Mouse (Mus musculus): ENCODE results near the gene Rag1. TPM values are rescaled to one million over a fixed set of nuclear protein-coding genes. Genes with fewer than 3 reads are reported as not detected.
A peak's percentile ranks its signal among the peaks of the same experiment; 100 is the strongest.

Rag1 gene
- total and polyA plus RNA-seq, 2 experiments from 2014 or later, result 0.03 to 0.04 TPM

DNA sequence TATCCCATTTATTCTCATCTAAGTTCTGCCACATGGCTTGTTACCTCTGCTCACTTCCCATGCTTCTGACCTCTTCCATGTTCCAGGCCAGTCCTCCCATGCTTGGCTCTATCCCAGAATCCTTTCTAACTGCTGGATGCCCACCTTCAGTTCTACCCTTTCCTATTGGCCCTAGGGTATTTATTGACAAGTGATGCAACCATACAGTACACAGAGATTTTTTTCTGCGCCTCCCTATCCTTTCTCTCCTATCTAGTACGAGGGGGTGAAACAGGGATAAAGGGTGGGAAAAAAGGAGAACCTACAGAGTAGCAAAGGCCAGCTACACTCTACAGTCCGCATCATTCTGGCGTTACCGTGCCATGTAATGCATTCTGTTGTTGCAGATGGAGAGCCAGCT is 38.7 kb upstream of the Rag1 start:
- 93% methylated on average over 5 of the region's 5 CpGs for WGBS
- peaks cover 68% of the 10 kb centered on the region for H3K36me3 ChIP-seq (replicated peaks; ENCODE audit: control insufficient read depth, insufficient read depth, low read length)
- H3K9ac ChIP-seq (replicated peaks; ENCODE audit: low read depth, low read length), result no peak overlapping the region
- TF ChIP-seq EP300 (IDR thresholded peaks at IDR 0.05; ENCODE audit: low read depth) (no peak), CTCF (IDR thresholded peaks at IDR 0.05; ENCODE audit: low read depth) (no peak)
- no peak overlapping the region for H3K4me2 ChIP-seq (ENCODE audit: low read depth, low read length)
- H3K27ac ChIP-seq (ENCODE audit: low read depth), result no peak overlapping the region
- H3K4me3 ChIP-seq (ENCODE audit: low read depth, low read length), result no peak overlapping the region
- no peaks in the 10 kb centered on the region for H3K9me3 ChIP-seq (replicated peaks; ENCODE audit: control insufficient read depth, low read length)
- H3K4me1 ChIP-seq (ENCODE audit: control insufficient read depth, insufficient read depth), result no peaks in the 10 kb centered on the region
- H3K27me3 ChIP-seq (ENCODE audit: control insufficient read depth, insufficient read depth, low read length), result no peaks in the 10 kb centered on the region
- no peak for ATAC-seq (ENCODE audit: insufficient read depth, low read depth)
- no peak for DNase-seq (ENCODE audit: low spot score)

- Histone ChIP-seq H3K27ac (ENCODE audit: low read depth) (no peak overlapping the region), H3K9ac (replicated peaks; ENCODE audit: low read depth, low read length) (no peak overlapping the region), H3K27me3 (ENCODE audit: control insufficient read depth, insufficient read depth, low read length) (no peaks in the 10 kb centered on the region), H3K4me3 (ENCODE audit: low read depth, low read length) (no peak overlapping the region), H3K9me3 (replicated peaks; ENCODE audit: control insufficient read depth, low read length) (no peaks in the 10 kb centered on the region), H3K4me1 (ENCODE audit: control insufficient read depth, insufficient read depth) (peaks cover 3% of the 10 kb centered on the region; the same call in 1 of the 2 replicates), H3K4me2 (ENCODE audit: low read depth, low read length) (no peak overlapping the region), H3K36me3 (replicated peaks; ENCODE audit: control insufficient read depth, insufficient read depth, low read length) (peaks cover 42% of the 10 kb centered on the region)
- TF ChIP-seq CTCF (IDR thresholded peaks at IDR 0.05; ENCODE audit: low read depth) (no peak), EP300 (IDR thresholded peaks at IDR 0.05; ENCODE audit: low read depth) (no peak)
- 80% methylated on average over 12 of the region's 12 CpGs for WGBS
- DNase-seq (ENCODE audit: low spot score) (no peak), ATAC-seq (ENCODE audit: insufficient read depth, low read depth) (no peak)
Observed at GRCm38 (mm10) chr2:101684421-101684820, 35.1 kb upstream of the Rag1 start.

DNA sequence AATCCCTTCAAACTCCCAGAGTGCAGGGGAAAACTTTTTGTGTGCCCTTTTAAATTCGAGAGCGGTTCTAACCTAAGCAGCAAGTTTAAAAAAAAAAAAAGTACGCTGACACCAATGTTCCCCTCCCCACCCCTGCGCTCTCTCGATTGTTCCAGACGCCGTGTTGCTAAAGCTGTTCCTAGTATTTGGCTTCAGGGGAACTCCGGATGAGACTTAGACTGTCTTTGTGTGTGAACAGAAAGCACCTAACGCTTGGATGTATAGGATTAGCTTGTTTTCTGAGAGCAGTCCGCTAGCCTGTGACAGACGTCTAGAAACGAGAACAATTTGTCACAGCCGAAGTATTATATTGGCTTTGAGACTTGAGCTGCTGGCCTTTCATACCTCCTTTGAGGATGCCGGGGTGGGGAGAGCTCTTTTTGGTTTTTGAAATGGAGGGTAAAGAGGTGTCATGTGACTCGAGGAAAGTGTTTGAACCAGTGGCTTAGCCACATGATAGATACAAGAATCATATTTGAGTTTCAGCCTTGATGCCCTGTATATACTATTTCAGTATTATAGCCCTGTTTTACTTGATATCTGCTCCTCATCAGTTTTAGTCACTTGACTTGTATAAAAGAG is 30.0 kb upstream of the Rag1 start:
- Histone ChIP-seq H3K4me3 (ENCODE audit: low read depth, low read length) (peak overlapping the region; percentile 88), H3K9me3 (replicated peaks; ENCODE audit: control insufficient read depth, low read length) (no peaks in the 10 kb centered on the region), H3K4me2 (ENCODE audit: low read depth, low read length) (peak overlapping the region; percentile 89), H3K9ac (replicated peaks; ENCODE audit: low read depth, low read length) (peak overlapping the region; percentile 85), H3K4me1 (ENCODE audit: control insufficient read depth, insufficient read depth) (peaks cover 7% of the 10 kb centered on the region; the same call in 1 of the 2 replicates), H3K27ac (ENCODE audit: low read depth) (no peak overlapping the region), H3K36me3 (replicated peaks; ENCODE audit: control insufficient read depth, insufficient read depth, low read length) (peaks cover under 1% of the 10 kb centered on the region), H3K27me3 (ENCODE audit: control insufficient read depth, insufficient read depth, low read length) (no peaks in the 10 kb centered on the region)
- ATAC-seq (ENCODE audit: insufficient read depth, low read depth), result no peak
- TF ChIP-seq CTCF (IDR thresholded peaks at IDR 0.05; ENCODE audit: low read depth) (no peak), EP300 (IDR thresholded peaks at IDR 0.05; ENCODE audit: low read depth) (no peak)
- WGBS, result 6% methylated on average over 15 of the region's 15 CpGs
- peak; percentile 10 for DNase-seq (ENCODE audit: low spot score)

- Histone ChIP-seq H3K27ac (ENCODE audit: low read depth) (peak within 1 kb of the TSS; percentile 63), H3K4me3 (ENCODE audit: low read depth, low read length) (peak within 1 kb of the TSS; percentile 88), H3K4me2 (ENCODE audit: low read depth, low read length) (peak within 1 kb of the TSS; percentile 89), H3K36me3 (replicated peaks; ENCODE audit: control insufficient read depth, insufficient read depth, low read length) (no peaks in the 10 kb centered on the region), H3K9me3 (replicated peaks; ENCODE audit: control insufficient read depth, low read length) (no peaks in the 10 kb centered on the region), H3K9ac (replicated peaks; ENCODE audit: low read depth, low read length) (peak within 1 kb of the TSS; percentile 85), H3K27me3 (ENCODE audit: control insufficient read depth, insufficient read depth, low read length) (no peaks in the 10 kb centered on the region), H3K4me1 (ENCODE audit: control insufficient read depth, insufficient read depth) (peaks cover 7% of the 10 kb centered on the region; the same call in 1 of the 2 replicates)
- TF ChIP-seq EP300 (IDR thresholded peaks at IDR 0.05; ENCODE audit: low read depth) (no peak), CTCF (IDR thresholded peaks at IDR 0.05; ENCODE audit: low read depth) (peak; percentile 82)
- ATAC-seq (ENCODE audit: insufficient read depth, low read depth), result peak; percentile 96
- DNase-seq (ENCODE audit: low spot score), result peak; percentile 80
- WGBS, result under 1% methylated on average over 62 of the region's 68 CpGs
Observed at GRCm38 (mm10) chr2:101678236-101679021, 29.1 kb upstream of the Rag1 start, which contains the start of gene Traf6. Gene Traf6, plus strand, starts transcription at chr2:101678429.

GRCm38 (mm10) chr2:101673547-101673946 is 24.2 kb upstream of the Rag1 start:
- no peaks in the 10 kb centered on the region for H3K36me3 ChIP-seq (replicated peaks; ENCODE audit: control insufficient read depth, insufficient read depth, low read length)
- no peaks in the 10 kb centered on the region for H3K9me3 ChIP-seq (replicated peaks; ENCODE audit: control insufficient read depth, low read length)
- H3K27me3 ChIP-seq (ENCODE audit: control insufficient read depth, insufficient read depth, low read length), result no peaks in the 10 kb centered on the region
- WGBS, result 50% methylated on average over 3 of the region's 3 CpGs
- H3K4me1 ChIP-seq (ENCODE audit: control insufficient read depth, insufficient read depth), result no peaks in the 10 kb centered on the region
- H3K4me3 ChIP-seq (ENCODE audit: low read depth, low read length), result no peak overlapping the region
- no peak overlapping the region for H3K4me2 ChIP-seq (ENCODE audit: low read depth, low read length)
- no peak overlapping the region for H3K27ac ChIP-seq (ENCODE audit: low read depth)
- TF ChIP-seq EP300 (IDR thresholded peaks at IDR 0.05; ENCODE audit: low read depth), result no peak
- DNase-seq (ENCODE audit: low spot score) (no peak), ATAC-seq (ENCODE audit: insufficient read depth, low read depth) (no peak)
- H3K9ac ChIP-seq (replicated peaks; ENCODE audit: low read depth, low read length), result no peak overlapping the region

Data from heart, postnatal 0 days (tissue).